Mouse (Mus musculus) bone marrow, adult 2 months (tissue): Measurements from ENCODE around the gene Gm3164. TPM values are rescaled to one million over a fixed set of nuclear protein-coding genes. Genes with fewer than 3 reads are reported as not detected.
"Not testable (repeated sequence)": the region's sequence is repeated elsewhere in the genome, so short reads cannot be mapped to it uniquely, and the experiment has no call there.

Experiments
- H3K27ac ChIP-seq: fragments of 200-500 bp; 2 replicates; pipeline ENCODE4 v1.5.1; 2012; ENCODE audit warnings: low read depth, mild to moderate bottlenecking, control low read depth, inconsistent platforms, low read length; ENCODE audit not compliant: control insufficient read depth, poor library complexity, insufficient read depth
- H3K4me1 ChIP-seq: fragments of 200-500 bp; 2 replicates; pipeline ENCODE4 v1.6.1; 2011; ENCODE audit warnings: low read length; ENCODE audit not compliant: control insufficient read depth, insufficient read depth
- H3K4me3 ChIP-seq: fragments of 200-500 bp; replicated peaks from 2 replicates; pipeline ENCODE3; 2011; ENCODE audit warnings: mild to moderate bottlenecking, low read depth, low read length, control low read depth; ENCODE audit not compliant: control insufficient read depth
- WGBS: fragments of 180-500 bp; shearing (Covaris S2); methylation state at CpG from one replicate; pipeline ENCODE4 v1.1.7; 2018; 5-methylcytosine and 5-hydroxymethylcytosine counted together
- polyA plus RNA-seq: library from polyadenylated mRNA; stranded (reverse); fragments of >200 nt; gene quantifications from 2 replicates; pipeline ENCODE4 v1.2.4, GENCODE M21; 2011; ENCODE audit warnings: low replicate concordance; ENCODE audit not compliant: missing spikeins, insufficient read depth, insufficient read length

Gm3164 gene
- not detected in 2 replicates for polyA plus RNA-seq

- WGBS: 4% methylated on average over 34 of the region's 59 CpGs
- H3K27ac ChIP-seq, H3K4me1 ChIP-seq, H3K4me3 ChIP-seq: not testable (repeated sequence)
Observed at GRCm38 (mm10) chr14:4414965-4415835, at the start of gene Gm3164. TSS of gene Gm3164 (plus strand) at chr14:4415448.

- WGBS: 73% methylated on average over 3 of the region's 3 CpGs
- not testable (repeated sequence) for H3K27ac ChIP-seq, H3K4me1 ChIP-seq, H3K4me3 ChIP-seq
Observed at GRCm38 (mm10) chr14:4368991-4369390, 46.3 kb upstream of the Gm3164 start.

GRCm38 (mm10) chr14:4369691-4370090 lies 45.6 kb upstream of the Gm3164 start:
- not testable (repeated sequence) for H3K4me3 ChIP-seq, H3K4me1 ChIP-seq, H3K27ac ChIP-seq
- 62% methylated on average over 3 of the region's 3 CpGs for WGBS

GRCm38 (mm10) chr14:4377871-4378270 lies 37.4 kb upstream of the Gm3164 start:
- H3K4me3 ChIP-seq, H3K27ac ChIP-seq, H3K4me1 ChIP-seq: not testable (repeated sequence)

GRCm38 (mm10) chr14:4385606-4386005 lies 29.6 kb upstream of the Gm3164 start:
- H3K4me3 ChIP-seq, H3K4me1 ChIP-seq, H3K27ac ChIP-seq: not testable (repeated sequence)

GRCm38 (mm10) chr14:4392841-4393530 lies 22.3 kb upstream of the Gm3164 start:
- not testable (repeated sequence) for H3K4me1 ChIP-seq, H3K27ac ChIP-seq, H3K4me3 ChIP-seq
- WGBS: 88% methylated on average over 4 of the region's 6 CpGs

GRCm38 (mm10) chr14:4397226-4397625 lies 18.0 kb upstream of the Gm3164 start, which contains the start of gene Gm3159:
TSS of gene Gm3159 (plus strand) at chr14:4397526.
- not testable (repeated sequence) for H3K4me1 ChIP-seq, H3K4me3 ChIP-seq, H3K27ac ChIP-seq
- WGBS: 71% methylated on average over 1 of the region's 3 CpGs

GRCm38 (mm10) chr14:4398624-4399023 lies 16.6 kb upstream of the Gm3164 start:
- H3K4me1 ChIP-seq, H3K27ac ChIP-seq, H3K4me3 ChIP-seq: not testable (repeated sequence)

GRCm38 (mm10) chr14:4400115-4400789 lies 15.0 kb upstream of the Gm3164 start:
- H3K4me1 ChIP-seq, H3K27ac ChIP-seq, H3K4me3 ChIP-seq: not testable (repeated sequence)
- 77% methylated on average over 5 of the region's 5 CpGs for WGBS

GRCm38 (mm10) chr14:4401245-4401644 lies 14.0 kb upstream of the Gm3164 start:
- 54% methylated on average over 5 of the region's 5 CpGs for WGBS
- H3K4me1 ChIP-seq: not testable (repeated sequence)

GRCm38 (mm10) chr14:4403840-4404239 lies 11.4 kb upstream of the Gm3164 start:
- H3K27ac ChIP-seq, H3K4me1 ChIP-seq, H3K4me3 ChIP-seq: not testable (repeated sequence)

More at GRCm38 (mm10) chr14:4401245-4401644, 14.0 kb upstream of the Gm3164 start:
- H3K4me3 ChIP-seq, H3K27ac ChIP-seq: not testable (repeated sequence)

GRCm38 (mm10) chr14:4409939-4410338 lies 5.3 kb upstream of the Gm3164 start:
- WGBS: 35% methylated on average over 1 of the region's 1 CpGs
- H3K27ac ChIP-seq, H3K4me3 ChIP-seq, H3K4me1 ChIP-seq: not testable (repeated sequence)

- H3K27ac ChIP-seq, H3K4me3 ChIP-seq, H3K4me1 ChIP-seq: not testable (repeated sequence)
Observed at GRCm38 (mm10) chr14:4430692-4431091, 15.4 kb downstream of the Gm3164 start, which contains the start of gene Gm3173. TSS of gene Gm3173 (plus strand) at chr14:4430992.
